Mouse (Mus musculus) lung, adult 18-20 months (tissue): ENCODE results near the gene Mdga1.

Source experiments
- DNase-seq, 2 experiments: peaks; one replicate each; pipeline ENCODE4 v3.0.0; 2022; ENCODE audit warnings: mixed read lengths in 2 of 2

Mdga1 gene

GRCm38 (mm10) chr17:29918791-29919551 lies 50.9 kb downstream of the Mdga1 start:
- no peak for DNase-seq

GRCm38 (mm10) chr17:29916968-29917367 lies 52.9 kb downstream of the Mdga1 start:
- DNase-seq, result no peak

GRCm38 (mm10) chr17:29915820-29916219 lies 54.1 kb downstream of the Mdga1 start:
- no peak for DNase-seq

GRCm38 (mm10) chr17:29913301-29913965 lies 56.5 kb downstream of the Mdga1 start:
- DNase-seq, result no peak

GRCm38 (mm10) chr17:29912733-29913132 lies 57.2 kb downstream of the Mdga1 start:
- no peak for DNase-seq

- no peak for DNase-seq
These were observed 60.9 kb downstream of the Mdga1 start for GRCm38 (mm10) chr17:29909031-29909430.

GRCm38 (mm10) chr17:29904694-29905093 lies 65.2 kb downstream of the Mdga1 start:
- DNase-seq, result no peak

- DNase-seq, result no peak
These were observed 67.3 kb downstream of the Mdga1 start for GRCm38 (mm10) chr17:29902406-29903155.

- DNase-seq, result no peak
These were observed 69.6 kb downstream of the Mdga1 start for GRCm38 (mm10) chr17:29900289-29900688.

- no peak for DNase-seq
These were observed 73.5 kb downstream of the Mdga1 start for GRCm38 (mm10) chr17:29896181-29897054.

- no peak for DNase-seq
These were observed 74.3 kb downstream of the Mdga1 start for GRCm38 (mm10) chr17:29895566-29895965.

GRCm38 (mm10) chr17:29894965-29895364 lies 74.9 kb downstream of the Mdga1 start:
- no peak for DNase-seq

- DNase-seq, result no peak
These were observed 79.3 kb downstream of the Mdga1 start for GRCm38 (mm10) chr17:29890451-29891110.

- DNase-seq, result no peak
These were observed 80.6 kb downstream of the Mdga1 start for GRCm38 (mm10) chr17:29888981-29889980.

- peak; percentile 4 to 12 for DNase-seq
These were observed 81.7 kb downstream of the Mdga1 start for GRCm38 (mm10) chr17:29887881-29888826.

- DNase-seq, result peak in 1 of 2 experiments; percentile 12
These were observed 82.5 kb downstream of the Mdga1 start for GRCm38 (mm10) chr17:29887271-29887880.

- no peak for DNase-seq
These were observed 83.1 kb downstream of the Mdga1 start for GRCm38 (mm10) chr17:29886655-29887251.

- DNase-seq, result no peak
These were observed 83.8 kb downstream of the Mdga1 start for GRCm38 (mm10) chr17:29886061-29886460.

- no peak for DNase-seq
These were observed 85.3 kb downstream of the Mdga1 start for GRCm38 (mm10) chr17:29884596-29884995.
